ENCODE assay signal across 24 mouse cellular contexts in the genomic region with DNA sequence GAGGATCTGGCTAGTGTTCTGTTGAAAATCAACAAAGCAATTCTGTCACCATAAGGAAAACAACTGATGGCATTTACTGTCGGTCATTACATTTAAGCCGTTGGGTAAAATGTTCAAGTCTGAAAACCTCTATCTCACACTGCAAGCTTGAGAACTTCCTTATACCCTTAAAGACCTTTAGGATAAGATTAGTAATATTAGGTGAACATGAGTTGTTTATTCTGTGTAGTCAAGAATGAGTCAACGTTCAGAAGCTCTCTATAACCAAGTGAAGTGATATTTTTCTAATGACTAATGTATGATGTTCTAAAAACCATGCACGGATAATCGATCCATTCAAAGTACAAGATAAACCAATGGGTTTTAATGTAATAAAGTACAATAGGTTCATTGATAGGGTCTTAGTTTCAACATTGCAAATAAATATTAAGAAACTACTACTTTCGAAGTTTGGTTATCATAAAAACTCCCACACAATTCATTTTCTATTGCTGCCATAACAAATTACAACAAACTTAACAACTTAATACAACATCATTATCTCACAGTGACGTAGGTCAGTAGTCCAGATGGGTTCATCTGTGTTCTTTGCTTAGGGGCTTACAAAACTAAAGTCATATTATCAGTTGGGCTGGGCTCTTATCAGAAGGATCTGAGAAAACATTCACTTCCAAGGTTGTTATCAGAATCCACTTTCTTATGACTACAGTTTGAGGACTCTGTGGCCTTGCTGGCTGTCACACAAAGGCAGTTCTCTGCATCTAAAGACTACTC. TPM values are rescaled to one million over a fixed set of nuclear protein-coding genes. Genes with fewer than 3 reads are reported as not detected.
"Had no signal": no experiment of that assay in that cellular context is flagged by ENCODE, and none has a peak within 500 bp of the region (broad histone marks: within the 10 kb centered on the region; RNA-seq: fewer than 3 reads in every experiment).

No protein-coding gene starts in this region.

- H3K27me3 ChIP-seq: stomach, embryonic 15.5 days had no signal

- H3K4me1 ChIP-seq: midbrain, embryonic 10.5 days; midbrain, embryonic 13.5 days; midbrain, embryonic 15.5 days; neural tube, embryonic 12.5 days; stomach, embryonic 15.5 days had no signal

- H3K9ac ChIP-seq: lung, embryonic 14.5 days; midbrain, embryonic 13.5 days; midbrain, embryonic 15.5 days; neural tube, embryonic 12.5 days; stomach, embryonic 15.5 days had no signal

- H3K4me3 ChIP-seq: midbrain, embryonic 10.5 days; midbrain, embryonic 13.5 days; midbrain, embryonic 15.5 days; neural tube, embryonic 12.5 days; stomach, embryonic 15.5 days had no signal

- ATAC-seq: midbrain, embryonic 13.5 days; midbrain, embryonic 15.5 days had no signal

- DNase-seq: lung, adult 18-20 months; lung, embryonic 14.5 days; lung, postnatal 10 days; lung, postnatal 4 days; right cerebral cortex, postnatal 14 days; thymus, adult 2 months; thymus, postnatal 25 days; thymus, postnatal 4 days had no signal

- H3K27ac ChIP-seq: midbrain, embryonic 10.5 days; midbrain, embryonic 13.5 days; midbrain, embryonic 15.5 days; neural tube, embryonic 12.5 days; stomach, embryonic 15.5 days; stomach, postnatal 0 days had no signal

- H3K36me3 ChIP-seq: midbrain, embryonic 10.5 days; midbrain, embryonic 13.5 days; midbrain, embryonic 15.5 days; neural tube, embryonic 12.5 days; stomach, embryonic 15.5 days had no signal

- H3K4me2 ChIP-seq: lung, embryonic 14.5 days; midbrain, embryonic 13.5 days; midbrain, embryonic 15.5 days; neural tube, embryonic 12.5 days; stomach, embryonic 15.5 days had no signal

- H3K9me3 ChIP-seq: midbrain, embryonic 10.5 days; midbrain, embryonic 13.5 days; midbrain, embryonic 15.5 days; neural tube, embryonic 12.5 days; stomach, embryonic 15.5 days had no signal

RNA-seq across cellular contexts. Expression of gene Cldn2, which starts 6.4 kb away (rescaled TPM):
- total RNA-seq: megakaryocyte, adult 5-6 weeks; megakaryocyte-erythroid progenitor cell, adult 5-6 weeks; monocyte, adult 5-6 weeks; neutrophil, adult 5-6 weeks had no signal
- polyA plus RNA-seq: lung, embryonic 14.5 days; neural tube, embryonic 14.5 days had no signal

RNA-seq across cellular contexts. Expression of gene Ripply1, which starts 12.1 kb away (rescaled TPM):
- total RNA-seq: megakaryocyte, adult 5-6 weeks; megakaryocyte-erythroid progenitor cell, adult 5-6 weeks; midbrain, postnatal 0 days; monocyte, adult 5-6 weeks; neutrophil, adult 5-6 weeks had no signal
- polyA plus RNA-seq: lung, embryonic 14.5 days; lung, embryonic 16.5 days; midbrain, embryonic 15.5 days; midbrain, postnatal 0 days; neural tube, embryonic 12.5 days; neural tube, embryonic 14.5 days; spleen, adult 2 months; stomach, embryonic 15.5 days; stomach, postnatal 0 days; testis, adult 2 months; urinary bladder, adult 2 months had no signal
